Mouse (Mus musculus): Measurements from ENCODE around the gene Satl1.
"Not testable (repeated sequence)": the region's sequence is repeated elsewhere in the genome, so short reads cannot be mapped to it uniquely, and the experiment has no call there.

The Satl1 gene

GRCm38 (mm10) chrX:112406679-112407078, at the start of gene Satl1:
TSS of gene Satl1 (minus strand) at chrX:112406779.
- no peak for DNase-seq

DNA sequence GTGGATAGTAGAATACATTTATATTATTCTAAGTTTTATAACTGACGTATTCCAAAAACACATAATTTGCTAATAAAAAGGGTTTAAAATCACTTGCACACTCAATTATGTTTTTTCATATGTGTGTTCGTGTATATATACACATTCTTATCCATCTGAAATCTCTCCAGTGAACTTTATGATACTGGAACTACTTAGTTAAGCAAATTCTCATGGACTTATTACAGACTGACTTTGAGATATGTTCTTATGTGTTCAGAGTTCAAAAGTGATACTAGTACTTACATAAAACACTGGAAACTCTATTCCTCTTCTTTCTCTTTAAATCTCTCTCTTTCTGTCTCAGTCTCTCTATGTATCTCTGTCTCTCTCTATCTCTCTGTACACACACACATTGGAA, 31.5 kb upstream of the Satl1 start:
- no peak for DNase-seq

DNA sequence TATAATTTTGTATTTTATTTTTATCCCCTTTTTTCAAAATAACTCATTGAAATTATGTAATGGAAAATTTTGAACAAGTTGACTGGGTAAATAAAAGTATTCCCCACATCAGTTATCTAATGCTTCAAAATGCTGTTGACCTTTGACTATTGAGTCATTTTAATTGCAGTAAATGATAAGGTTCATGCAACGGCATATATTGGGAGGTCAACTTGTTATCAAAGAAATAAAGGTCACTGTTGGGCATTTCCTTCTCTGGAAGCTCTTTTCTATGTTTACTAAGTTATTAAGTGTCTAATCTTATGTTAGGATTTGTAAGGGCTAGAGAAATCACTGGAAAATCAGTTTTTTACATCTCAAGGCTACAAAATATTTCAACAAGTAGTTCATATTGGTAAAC, 31.0 kb upstream of the Satl1 start:
- DNase-seq = no peak

DNA sequence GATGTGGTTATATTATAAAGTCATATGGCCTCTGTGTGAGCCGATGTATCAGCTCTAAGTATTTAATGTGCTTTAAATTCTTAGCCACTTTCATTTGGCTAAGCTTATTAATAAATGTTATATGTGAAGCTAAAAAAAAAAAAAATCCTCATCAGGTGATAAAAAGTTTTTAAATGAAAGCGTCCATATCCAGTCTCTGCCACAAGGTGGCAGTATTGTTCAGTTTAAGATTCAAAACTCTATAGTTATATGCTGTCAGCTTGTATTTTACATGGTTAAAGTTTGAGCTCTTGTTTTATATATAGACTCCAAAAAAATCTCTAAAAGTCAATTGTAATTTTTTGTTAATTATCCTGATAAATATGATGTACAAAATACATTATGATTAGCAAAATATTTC, 16.4 kb upstream of the Satl1 start:
- DNase-seq = not testable (repeated sequence)

- DNase-seq = no peak
These were observed 5.7 kb upstream of the Satl1 start for GRCm38 (mm10) chrX:112412309-112412708.

DNA sequence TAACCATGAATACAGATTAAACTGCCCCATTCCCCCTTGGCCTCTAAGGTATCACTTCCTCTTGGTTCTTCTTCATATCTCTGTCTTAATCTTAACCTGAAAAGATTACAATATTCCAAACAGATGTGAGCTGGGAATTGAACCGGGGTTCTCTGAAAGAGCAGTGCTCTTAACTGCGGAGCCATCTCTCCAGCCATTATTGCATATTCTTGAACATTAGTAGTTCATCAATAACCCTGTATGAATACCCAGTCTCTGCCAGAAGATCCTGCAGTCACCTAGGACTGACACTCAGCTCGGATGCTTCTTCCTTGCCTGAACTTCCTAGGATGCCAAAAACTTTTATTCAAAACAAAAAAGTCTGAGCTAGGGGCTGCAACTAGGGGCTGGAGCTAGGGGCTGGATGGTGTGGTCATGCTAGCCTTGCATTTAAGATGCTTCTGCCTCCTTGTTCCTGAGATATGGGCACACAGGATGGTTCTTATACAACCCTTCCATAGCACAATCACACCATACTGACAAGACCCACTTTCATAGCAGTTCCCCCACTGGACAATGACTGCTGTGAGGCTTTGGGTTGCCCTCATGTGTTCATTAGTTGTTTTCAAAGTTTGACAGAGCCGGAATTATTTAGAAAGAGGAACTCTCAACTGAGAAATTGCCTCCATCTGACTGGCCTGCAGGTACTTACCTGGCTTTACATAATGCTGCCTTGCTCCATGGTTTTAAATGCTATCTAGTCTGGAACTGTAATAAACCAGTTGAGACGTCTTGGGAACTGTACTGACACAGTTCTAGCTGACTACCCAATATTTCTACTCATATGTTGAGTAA, 35.8 kb downstream of the Satl1 start:
- peak; percentile 96 for DNase-seq

GRCm38 (mm10) chrX:112368426-112368825, 38.2 kb downstream of the Satl1 start:
- no peak for DNase-seq

DNA sequence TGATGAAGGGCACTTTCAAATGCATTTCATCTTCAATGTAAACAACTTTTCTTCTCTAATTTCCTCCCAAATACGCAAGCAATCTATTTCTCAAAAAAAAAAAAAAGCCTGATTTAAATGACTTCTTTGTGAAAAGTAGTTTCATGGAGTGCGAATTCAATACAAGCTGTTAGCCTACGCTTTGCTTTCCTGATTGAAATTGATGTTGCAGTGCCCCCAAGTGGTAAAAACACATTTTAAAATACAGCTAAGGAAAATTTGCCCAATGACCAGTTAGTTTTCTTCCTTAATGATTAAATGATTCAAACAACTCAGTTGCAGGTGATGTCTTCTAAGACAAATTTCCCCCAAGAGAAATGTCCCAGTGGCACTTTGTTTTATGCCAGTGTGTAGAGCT, 58.2 kb downstream of the Satl1 start:
- DNase-seq = no peak

DNA sequence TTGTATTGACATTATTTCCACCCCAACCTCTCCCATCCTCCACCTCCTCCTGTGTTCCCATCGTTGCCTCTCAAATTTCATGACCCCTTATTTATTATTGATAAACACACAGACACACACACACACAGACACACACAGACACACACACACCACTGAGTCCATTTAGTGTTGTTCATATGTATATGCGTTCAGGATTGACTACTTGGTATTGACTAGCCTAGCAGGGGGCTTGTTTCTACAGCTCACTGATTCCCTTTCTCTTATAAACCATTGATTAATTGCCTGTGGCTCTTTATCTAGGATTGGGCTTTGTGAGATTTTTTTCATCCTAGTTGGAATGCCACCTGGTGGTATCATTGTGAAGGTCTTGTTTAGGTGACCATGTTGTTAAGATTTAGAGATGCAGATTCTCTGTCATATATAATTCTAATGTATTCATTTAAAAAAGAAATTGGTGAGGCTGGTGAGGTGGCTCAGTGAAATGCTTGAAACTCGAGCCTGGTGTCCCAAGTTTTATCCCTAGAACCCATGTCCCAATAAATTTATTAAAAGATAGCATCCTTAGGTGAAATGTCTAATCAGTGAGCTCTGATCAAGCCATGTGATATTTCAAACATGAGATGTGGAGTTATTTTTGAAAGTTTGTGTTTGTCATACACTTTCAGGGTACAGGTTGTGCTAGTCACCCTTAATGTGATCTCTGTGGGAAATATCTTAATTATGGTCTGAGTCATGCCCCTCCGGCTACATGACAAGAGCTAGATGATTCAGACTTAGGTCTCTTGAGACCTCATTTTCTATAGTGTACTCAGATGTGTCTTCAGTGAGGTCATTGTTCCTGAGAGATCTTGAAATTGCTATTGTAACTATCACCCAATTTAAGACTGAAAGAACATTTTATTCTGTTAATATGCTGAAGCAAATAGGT, 58.8 kb downstream of the Satl1 start:
- DNase-seq = no peak

- DNase-seq = peak; percentile 72
These were observed 67.1 kb downstream of the Satl1 start for GRCm38 (mm10) chrX:112339486-112339885.
